Mouse (Mus musculus) embryonic facial prominence, embryonic 11.5 days (tissue): ENCODE data around the gene Prpf8. TPM values are rescaled to one million over a fixed set of nuclear protein-coding genes. Genes with fewer than 3 reads are reported as not detected.

Experiments used
- ATAC-seq: fragments of 200-750 bp; cut with Nextera tagmentation; replicated peaks from 2 replicates; pipeline ENCODE4 v1.8.0; 2017; ENCODE audit warnings: low read depth; ENCODE audit not compliant: insufficient number of reproducible peaks, low FRiP score, low TSS enrichment
- DNase-seq: peaks from one replicate; pipeline ENCODE4 v3.0.0-alpha.2; 2015; ENCODE audit warnings: low spot score
- H3K27ac ChIP-seq: fragments of 300-500 bp; sonication (generic); replicated peaks from 2 replicates; pipeline ENCODE4 v1.5.1; 2014; ENCODE audit warnings: mild to moderate bottlenecking, low read depth, low read length, control low read depth
- H3K27me3 ChIP-seq: fragments of 300-500 bp; sonication (generic); 2 replicates; pipeline ENCODE4 v1.6.1; 2014; ENCODE audit warnings: mild to moderate bottlenecking, low read length, moderate library complexity, mixed read lengths; ENCODE audit not compliant: control insufficient read depth, insufficient read depth
- H3K36me3 ChIP-seq: fragments of 300-500 bp; sonication (generic); replicated peaks from 2 replicates; pipeline ENCODE4 v1.6.1; 2014; ENCODE audit warnings: low read depth, mild to moderate bottlenecking, low read length, moderate library complexity, mixed read lengths; ENCODE audit not compliant: control insufficient read depth, insufficient read depth
- H3K4me1 ChIP-seq: fragments of 300-500 bp; sonication (generic); 2 replicates; pipeline ENCODE4 v1.6.1; 2014; ENCODE audit warnings: low read length, mixed read lengths; ENCODE audit not compliant: control insufficient read depth, insufficient read depth
- H3K4me2 ChIP-seq: fragments of 300-500 bp; sonication (generic); 2 replicates; pipeline ENCODE4 v1.6.1; 2014; ENCODE audit warnings: low read depth, mild to moderate bottlenecking, control low read depth, low read length, moderate library complexity
- H3K4me3 ChIP-seq: fragments of 300-500 bp; sonication (generic); 2 replicates; pipeline ENCODE4 v1.5.1; 2014; ENCODE audit warnings: low read depth, low read length, control low read depth
- H3K9ac ChIP-seq: fragments of 300-500 bp; sonication (generic); replicated peaks from 2 replicates; pipeline ENCODE4 v1.6.1; 2014; ENCODE audit warnings: mild to moderate bottlenecking, control low read depth, low read length
- H3K9me3 ChIP-seq: fragments of 300-500 bp; sonication (generic); replicated peaks from 2 replicates; pipeline ENCODE4 v1.6.1; 2016; ENCODE audit warnings: mild to moderate bottlenecking, low read length, inconsistent platforms, mixed read lengths; ENCODE audit not compliant: control insufficient read depth
- WGBS: fragments of 180-500 bp; shearing (Covaris S2); extraction: QIAGEN DNeasy Blood & Tissue Kit; methylation state at CpG from one replicate; pipeline ENCODE4 v1.1.7; 2014; 5-methylcytosine and 5-hydroxymethylcytosine counted together
- polyA plus RNA-seq: library from polyadenylated mRNA; unstranded; fragments of >200 nt; fragmentation: Nextera tagmentation; extraction: Ambion mirVana; gene quantifications from 2 replicates; pipeline ENCODE4 v1.2.1, GENCODE M21; 2014

Prpf8 gene
- polyA plus RNA-seq, 1 experiment from 2014 or later: 103 TPM

- Histone ChIP-seq H3K9me3 (no peaks in the 10 kb centered on the region), H3K27ac (peak overlapping the region; percentile 78), H3K36me3 (no peaks in the 10 kb centered on the region), H3K4me1 (peaks cover 6% of the 10 kb centered on the region; the same call in 1 of the 2 replicates), H3K4me2 (peak overlapping the region; percentile 72), H3K9ac (peak overlapping the region; percentile 59), H3K4me3 (peak overlapping the region; percentile 41), H3K27me3 (no peaks in the 10 kb centered on the region)
- DNase-seq (peak; percentile 93), ATAC-seq (no peak)
- WGBS: 2% methylated on average over 19 of the region's 19 CpGs
Measured at GRCm38 (mm10) chr11:75460103-75460843, 26.3 kb upstream of the Prpf8 start.

- H3K9me3 ChIP-seq: no peaks in the 10 kb centered on the region
- peak within 1 kb of the TSS; percentile 63 for H3K4me3 ChIP-seq
- H3K4me1 ChIP-seq: peaks cover 6% of the 10 kb centered on the region; the same call in 1 of the 2 replicates
- no peaks in the 10 kb centered on the region for H3K27me3 ChIP-seq
- peak within 1 kb of the TSS; percentile 59 for H3K9ac ChIP-seq
- peak within 1 kb of the TSS; percentile 78 for H3K27ac ChIP-seq
- DNase-seq (peak; percentile 100), ATAC-seq (peak; percentile 93)
- no peaks in the 10 kb centered on the region for H3K36me3 ChIP-seq
- H3K4me2 ChIP-seq: peak within 1 kb of the TSS; percentile 95
- under 1% methylated on average over 46 of the region's 46 CpGs for WGBS
Measured at GRCm38 (mm10) chr11:75460844-75461742, 25.5 kb upstream of the Prpf8 start, which contains the start of gene Tlcd2. Gene Tlcd2 (plus strand): TSS chr11:75461715.

GRCm38 (mm10) chr11:75461743-75462252 is 24.8 kb upstream of the Prpf8 start:
- under 1% methylated on average over 30 of the region's 30 CpGs for WGBS
- peak overlapping the region; percentile 63 for H3K4me3 ChIP-seq
- H3K4me2 ChIP-seq: peak overlapping the region; percentile 95
- H3K27ac ChIP-seq: 0 out of 2 replicates have a peak overlapping the region, but pooled peaks have one; percentile 44
- H3K27me3 ChIP-seq: no peaks in the 10 kb centered on the region
- H3K36me3 ChIP-seq: no peaks in the 10 kb centered on the region
- no peaks in the 10 kb centered on the region for H3K9me3 ChIP-seq
- ATAC-seq (peak; percentile 46), DNase-seq (no peak)
- H3K4me1 ChIP-seq: peaks cover 6% of the 10 kb centered on the region; the same call in 1 of the 2 replicates
- H3K9ac ChIP-seq: peak overlapping the region; percentile 58

GRCm38 (mm10) chr11:75462253-75462783 is 24.3 kb upstream of the Prpf8 start:
- Histone ChIP-seq H3K36me3 (no peaks in the 10 kb centered on the region), H3K4me2 (peak overlapping the region; percentile 95), H3K27me3 (no peaks in the 10 kb centered on the region), H3K27ac (peak overlapping the region; percentile 44; the same call in 1 of the 2 replicates), H3K9ac (peak overlapping the region; percentile 58), H3K9me3 (no peaks in the 10 kb centered on the region), H3K4me3 (peak overlapping the region; percentile 63), H3K4me1 (peaks cover 6% of the 10 kb centered on the region; the same call in 1 of the 2 replicates)
- DNase-seq (peak; percentile 12), ATAC-seq (no peak)
- 4% methylated on average over 16 of the region's 16 CpGs for WGBS

GRCm38 (mm10) chr11:75462865-75463336 is 23.7 kb upstream of the Prpf8 start:
- no peaks in the 10 kb centered on the region for H3K9me3 ChIP-seq
- peak overlapping the region; percentile 44; the same call in 1 of the 2 replicates for H3K27ac ChIP-seq
- WGBS: 2% methylated on average over 9 of the region's 9 CpGs
- no peaks in the 10 kb centered on the region for H3K27me3 ChIP-seq
- H3K4me2 ChIP-seq: peak overlapping the region; percentile 95
- H3K36me3 ChIP-seq: no peaks in the 10 kb centered on the region
- peak overlapping the region; percentile 63; the same call in 1 of the 2 replicates for H3K4me3 ChIP-seq
- peaks cover 6% of the 10 kb centered on the region; the same call in 1 of the 2 replicates for H3K4me1 ChIP-seq
- ATAC-seq (no peak), DNase-seq (peak; percentile 95)
- H3K9ac ChIP-seq: no peak overlapping the region; the same call in 1 of the 2 replicates

- Histone ChIP-seq H3K4me2 (no peak overlapping the region), H3K27me3 (no peaks in the 10 kb centered on the region), H3K4me1 (peaks cover 6% of the 10 kb centered on the region; the same call in 1 of the 2 replicates), H3K27ac (no peak overlapping the region), H3K36me3 (no peaks in the 10 kb centered on the region), H3K9me3 (no peaks in the 10 kb centered on the region), H3K4me3 (no peak overlapping the region), H3K9ac (no peak overlapping the region)
- DNase-seq (no peak), ATAC-seq (no peak)
- WGBS: 59% methylated on average over 4 of the region's 4 CpGs
Measured at GRCm38 (mm10) chr11:75463624-75464023, 23.0 kb upstream of the Prpf8 start.

GRCm38 (mm10) chr11:75464417-75464816 is 22.2 kb upstream of the Prpf8 start:
- no peaks in the 10 kb centered on the region for H3K36me3 ChIP-seq
- no peak for ATAC-seq
- no peak overlapping the region for H3K4me3 ChIP-seq
- no peak overlapping the region for H3K4me2 ChIP-seq
- DNase-seq: no peak
- H3K27me3 ChIP-seq: no peaks in the 10 kb centered on the region
- H3K4me1 ChIP-seq: peaks cover 6% of the 10 kb centered on the region; the same call in 1 of the 2 replicates
- H3K9me3 ChIP-seq: no peaks in the 10 kb centered on the region
- no peak overlapping the region for H3K9ac ChIP-seq
- H3K27ac ChIP-seq: no peak overlapping the region
- 90% methylated on average over 6 of the region's 6 CpGs for WGBS
